Mouse (Mus musculus): Measurements from ENCODE around the gene Syt2. TPM values are rescaled to one million over a fixed set of nuclear protein-coding genes. Genes with fewer than 3 reads are reported as not detected.

Syt2 gene
- total RNA-seq, 2 experiments from 2014 or later: 0.10 TPM; not detected in 1

DNA sequence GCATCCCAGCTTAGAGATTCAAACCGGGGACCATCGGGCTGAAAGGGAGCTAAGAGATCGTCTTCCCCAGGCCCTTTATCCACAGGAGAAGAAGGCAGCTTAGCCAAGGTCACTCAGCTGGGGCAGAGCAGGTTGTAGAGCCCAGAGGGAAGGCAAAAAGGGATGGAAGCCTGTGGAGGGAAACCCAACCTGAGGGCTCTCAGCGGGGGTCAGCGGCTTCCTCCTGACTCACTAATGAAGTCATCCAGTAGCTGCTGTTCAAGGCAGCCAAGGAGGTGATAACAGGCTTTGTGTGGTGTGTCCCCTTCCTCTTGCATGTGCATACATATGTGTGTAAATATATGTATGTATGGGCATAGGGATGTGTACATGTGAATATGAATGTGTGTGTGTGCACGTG is 54.7 kb downstream of the Syt2 start:
- no peak for ATAC-seq (replicated peaks; ENCODE audit: poor library complexity)

DNA sequence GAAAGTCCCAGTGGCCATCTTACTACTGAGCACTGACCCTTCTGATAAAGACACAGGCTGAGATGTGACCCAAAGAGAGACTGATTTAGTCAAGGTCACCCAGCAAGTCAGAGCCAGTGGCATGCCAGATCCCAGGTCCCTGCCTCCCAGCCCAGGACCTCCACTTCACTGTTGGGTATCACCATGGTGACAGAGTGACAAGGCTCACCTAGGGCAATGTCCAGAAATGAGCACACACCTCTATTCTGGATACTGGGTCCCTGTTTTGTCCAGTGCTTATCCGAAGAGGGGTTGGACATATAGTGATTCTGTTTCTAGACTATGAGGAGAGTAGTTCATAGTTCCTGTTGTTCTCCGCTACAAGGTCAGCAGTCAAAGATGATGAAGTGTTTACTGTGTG is 56.8 kb downstream of the Syt2 start:
- ATAC-seq (replicated peaks; ENCODE audit: poor library complexity): no peak

DNA sequence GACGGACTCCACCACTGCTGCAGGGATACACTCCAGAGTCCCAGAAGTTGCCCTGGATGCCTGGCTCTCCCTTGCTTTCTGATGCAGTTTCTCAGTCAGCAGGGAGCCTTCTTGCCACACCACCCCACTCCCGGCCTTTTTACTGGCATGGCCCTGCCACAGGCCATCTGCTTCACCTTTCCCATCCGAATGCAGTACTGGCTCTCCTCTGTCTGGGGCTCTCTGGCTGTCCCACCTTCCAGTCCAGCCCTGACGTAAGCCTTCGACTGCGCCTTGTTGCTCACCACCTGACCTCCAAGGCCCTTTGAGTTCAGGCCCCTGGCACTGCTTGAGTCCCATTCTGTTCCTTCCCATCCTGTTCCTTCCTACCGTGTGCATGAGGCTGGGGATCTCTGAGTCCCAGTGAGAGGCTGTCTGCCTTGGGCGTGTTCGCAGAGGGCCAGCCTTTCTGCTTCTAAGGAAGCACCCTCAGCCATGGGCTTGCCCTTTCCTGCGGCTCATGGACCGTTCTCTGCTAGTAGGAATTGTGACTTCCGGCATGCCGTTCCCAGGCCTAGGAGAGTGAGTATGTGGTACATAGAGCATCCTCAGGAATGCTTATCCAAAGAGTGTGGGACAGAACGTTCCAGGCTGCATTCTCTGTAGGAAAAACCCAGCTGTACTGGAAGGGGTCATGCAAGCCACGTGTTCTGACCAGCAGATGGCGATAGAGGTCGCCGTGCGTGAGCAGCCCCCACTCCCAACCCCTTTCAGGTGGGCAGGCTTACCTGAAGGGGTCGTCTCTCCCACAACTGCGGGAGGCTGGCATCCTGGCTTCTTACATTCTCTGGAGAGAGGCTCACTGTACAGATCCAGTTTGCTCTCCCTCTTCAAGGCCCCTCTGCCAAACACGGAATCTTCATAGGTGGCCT is 58.2 kb downstream of the Syt2 start:
- ATAC-seq (replicated peaks; ENCODE audit: poor library complexity): peak; percentile 49; the same call in 1 of the 2 replicates

DNA sequence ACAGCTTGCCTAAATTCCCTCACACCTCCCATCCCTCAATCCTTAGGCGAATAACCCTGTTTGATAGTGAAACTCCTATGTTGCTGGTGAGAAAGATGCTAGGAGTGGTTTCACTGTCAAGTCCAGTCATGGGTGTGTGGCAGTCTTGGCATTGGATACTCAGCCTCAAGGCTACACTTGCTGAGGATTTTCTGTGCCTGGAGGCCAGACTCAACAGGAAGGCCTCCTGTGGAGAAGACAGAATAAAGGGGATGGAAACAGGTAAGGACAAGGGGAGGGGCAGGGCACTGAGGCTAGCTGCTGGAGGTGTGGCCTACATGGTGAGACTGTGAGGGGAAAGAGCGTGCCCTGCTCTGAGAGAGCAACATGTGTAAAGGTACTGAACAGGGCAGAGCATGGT is 60.1 kb downstream of the Syt2 start:
- ATAC-seq (replicated peaks; ENCODE audit: poor library complexity): no peak

DNA sequence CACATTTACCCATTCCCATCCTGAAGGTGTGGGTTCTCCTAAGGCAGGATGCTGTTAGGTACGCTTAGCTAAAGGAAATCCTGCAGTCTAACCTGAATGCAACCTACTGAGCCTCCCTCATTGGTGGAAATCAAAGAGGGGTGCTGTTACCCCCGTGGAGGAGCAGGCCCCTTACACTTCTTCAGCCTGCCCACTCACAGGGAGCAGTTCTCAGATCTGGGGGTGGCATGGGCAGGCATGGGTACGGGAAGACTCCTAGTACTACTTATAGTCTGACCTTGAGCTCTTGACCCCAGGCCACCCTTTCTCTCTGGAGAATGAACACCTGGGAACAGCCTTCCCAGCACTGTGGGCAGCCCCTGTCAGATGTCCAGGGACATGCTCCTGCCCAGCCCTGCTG is 61.0 kb downstream of the Syt2 start:
- ATAC-seq (replicated peaks; ENCODE audit: poor library complexity): no peak

DNA sequence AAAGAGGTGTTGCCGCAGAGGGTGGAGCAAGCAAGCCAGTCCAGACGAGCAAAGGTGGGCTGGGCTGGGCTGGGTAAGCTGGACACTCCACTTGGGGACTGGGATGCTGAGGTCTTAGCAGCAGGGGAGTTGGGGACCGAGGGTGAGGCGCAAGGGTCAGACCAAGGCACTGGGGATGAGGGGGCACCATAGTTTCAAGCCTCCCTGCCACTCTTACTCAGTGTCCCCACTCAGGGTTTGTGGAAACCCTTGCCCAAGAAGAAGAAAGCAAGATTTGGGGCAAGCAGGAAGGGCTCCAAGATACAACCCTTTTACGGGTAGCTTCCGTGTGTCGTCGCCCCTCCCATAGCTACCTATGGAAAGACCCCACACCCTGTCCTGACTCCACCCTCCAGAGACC is 61.8 kb downstream of the Syt2 start:
- no peak for ATAC-seq (replicated peaks; ENCODE audit: poor library complexity)

DNA sequence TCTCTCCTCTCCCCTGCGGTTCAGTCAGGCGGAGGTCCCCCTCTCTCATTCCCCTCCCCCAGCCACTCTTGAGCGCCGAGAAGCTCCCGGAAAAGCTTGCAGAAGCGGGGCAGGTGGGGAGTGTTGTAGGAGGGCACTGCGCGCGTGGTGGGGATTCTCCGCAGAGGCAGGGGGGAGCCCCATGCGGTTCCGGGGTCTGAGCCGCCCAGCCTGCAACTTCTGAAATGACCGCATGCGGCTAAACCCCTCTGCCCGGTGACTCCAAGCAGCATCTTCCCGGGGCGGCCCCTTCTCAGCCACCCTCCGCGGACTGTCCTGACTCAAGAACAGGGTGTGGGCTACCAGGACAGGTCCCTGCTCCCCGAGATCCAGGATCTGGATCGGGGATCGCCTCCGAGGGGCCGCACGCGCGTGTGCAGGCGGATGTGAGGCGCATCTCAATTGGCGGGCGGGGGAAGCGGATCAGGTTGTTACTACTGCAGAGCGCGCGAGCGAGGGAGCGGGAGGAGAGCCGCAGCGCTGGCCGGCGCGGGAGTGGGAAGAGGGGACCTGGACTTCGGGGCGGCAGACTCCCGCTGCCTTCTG is 62.4 kb downstream of the Syt2 start:
- peak; percentile 30; the same call in 1 of the 2 replicates for ATAC-seq (replicated peaks; ENCODE audit: poor library complexity)

DNA sequence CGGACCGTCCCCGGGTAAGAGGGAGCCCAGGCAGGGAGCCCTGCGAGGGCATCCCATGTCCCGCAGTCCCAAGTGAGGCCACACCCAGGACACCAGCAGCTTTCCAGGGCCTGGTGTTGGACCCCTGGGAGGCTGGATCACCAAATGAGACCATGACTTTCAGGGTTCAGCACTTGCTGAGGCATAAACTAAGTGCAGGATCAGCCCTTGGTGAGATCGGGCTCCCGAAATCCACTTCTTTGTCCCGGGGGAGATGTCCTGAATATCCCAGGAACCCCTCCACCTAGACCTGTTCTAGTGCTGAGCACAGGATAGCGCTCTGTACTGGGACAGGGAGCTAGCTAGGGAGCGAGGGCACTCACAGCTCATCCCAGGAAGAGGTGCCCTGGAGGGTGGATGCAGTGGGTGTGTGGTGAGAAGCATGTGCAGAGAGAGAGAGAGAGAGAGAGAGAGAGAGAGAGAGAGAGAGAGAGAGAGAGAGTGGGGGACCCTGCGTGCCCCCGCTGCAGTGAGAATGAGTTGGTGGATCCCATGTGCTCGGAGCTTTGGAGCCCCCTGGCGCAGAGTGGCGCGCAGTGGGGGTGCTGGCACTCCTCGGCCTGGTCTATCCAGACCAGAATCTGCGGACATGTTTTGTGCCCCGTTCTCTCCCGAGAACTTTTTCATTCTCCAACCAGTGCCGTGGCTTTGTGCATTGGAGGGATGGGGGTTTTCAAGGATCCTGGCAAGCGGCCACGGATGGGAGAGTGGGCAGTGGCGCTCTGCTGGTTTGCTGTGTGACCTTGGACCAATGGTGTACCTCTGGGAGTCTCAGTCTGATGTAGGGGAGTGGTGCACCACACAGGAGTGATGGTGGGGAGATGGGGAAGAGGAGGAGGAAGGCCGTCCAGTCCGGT is 63.2 kb downstream of the Syt2 start:
- ATAC-seq (replicated peaks; ENCODE audit: poor library complexity): no peak

DNA sequence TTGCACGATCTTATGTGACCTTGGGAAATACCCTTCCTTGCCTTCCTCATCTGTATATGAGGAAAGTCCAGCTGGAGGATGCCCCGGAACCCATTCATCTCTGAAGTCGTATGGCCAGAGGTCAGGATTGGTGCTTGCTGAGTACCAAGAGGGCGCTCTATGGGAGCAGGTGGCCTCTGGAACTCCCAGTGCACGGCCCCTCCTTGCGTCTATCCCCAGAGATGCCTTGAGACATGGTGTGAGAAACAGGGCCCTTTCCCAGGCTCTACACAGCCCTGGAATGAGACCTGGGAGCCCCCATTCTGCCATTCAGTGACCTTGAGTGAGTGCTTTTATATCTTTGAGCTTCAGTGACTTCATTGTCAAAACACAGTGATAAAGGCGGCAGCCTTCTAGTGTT is 64.6 kb downstream of the Syt2 start:
- no peak for ATAC-seq (replicated peaks; ENCODE audit: poor library complexity)

DNA sequence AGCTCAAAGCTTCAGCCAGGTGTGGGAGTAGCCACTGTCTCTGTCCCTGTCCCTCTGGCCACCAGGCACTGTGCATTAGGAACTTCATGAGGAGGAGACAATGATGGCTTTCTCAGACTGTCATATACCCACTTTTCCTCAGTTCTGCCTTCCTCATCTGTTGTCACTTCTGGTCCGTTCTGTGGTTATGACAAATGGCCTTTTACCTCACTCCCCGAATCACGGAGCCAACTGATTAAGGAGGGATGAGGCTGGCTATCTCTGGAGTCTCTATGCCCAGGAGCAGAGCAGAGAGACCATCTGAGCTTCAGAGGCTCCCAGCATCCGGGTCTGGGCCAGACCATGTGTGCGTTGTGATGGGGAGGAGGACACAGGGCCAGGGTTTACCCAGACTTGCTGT is 65.2 kb downstream of the Syt2 start:
- no peak for ATAC-seq (replicated peaks; ENCODE audit: poor library complexity)

DNA sequence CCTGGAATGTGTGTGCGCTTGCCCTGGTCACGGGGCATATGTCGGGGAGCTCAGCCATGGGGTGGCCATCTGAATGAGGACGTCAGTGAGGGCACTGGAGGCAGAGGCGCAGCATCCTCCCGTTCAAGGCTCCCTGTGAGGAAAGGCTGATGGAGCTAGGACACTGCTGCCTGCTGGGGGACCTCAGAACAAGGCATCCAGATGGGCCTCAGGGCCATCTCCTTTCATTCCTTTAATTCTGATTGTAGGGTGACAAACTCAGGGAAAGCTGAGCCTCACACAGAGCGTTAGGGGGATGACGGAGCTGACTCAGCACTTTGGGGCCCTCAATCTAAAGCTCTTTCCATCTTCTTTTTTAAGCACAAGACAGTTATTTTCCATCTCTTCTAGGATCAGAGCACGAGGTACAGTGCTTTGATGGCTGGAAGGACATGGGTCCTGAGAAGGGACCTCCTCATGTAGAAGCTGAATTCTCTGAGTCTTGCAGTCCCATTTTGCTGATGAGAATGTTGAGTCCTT is 66.4 kb downstream of the Syt2 start:
- no peak for ATAC-seq (replicated peaks; ENCODE audit: poor library complexity)

DNA sequence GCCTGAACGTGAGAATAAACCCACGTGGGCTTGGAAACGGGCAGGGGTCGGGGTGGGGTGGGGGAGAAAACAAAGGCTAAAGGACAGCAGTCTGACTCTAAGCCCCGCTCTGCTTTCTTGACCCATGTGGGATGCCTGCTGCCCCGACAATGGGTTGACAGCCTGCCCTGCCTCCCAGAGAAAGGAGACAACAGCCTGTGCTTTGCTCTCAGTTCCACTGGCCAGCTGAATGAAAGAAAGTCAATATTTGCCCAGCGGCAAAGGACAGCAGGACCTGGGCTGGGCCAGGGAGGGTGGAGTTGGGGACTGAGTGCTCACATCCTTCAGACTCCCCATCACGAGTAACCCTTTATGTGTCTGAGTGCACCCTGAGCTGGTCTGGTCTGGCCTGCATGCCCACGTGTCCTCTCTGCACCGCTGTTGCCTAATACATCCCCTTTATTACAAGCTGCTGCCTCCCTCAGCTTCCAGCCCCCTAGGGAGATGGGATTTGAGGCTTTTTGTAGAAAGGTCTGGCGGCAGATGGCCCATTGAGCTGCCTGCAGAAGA is 67.0 kb downstream of the Syt2 start:
- peak; percentile 28; the same call in 1 of the 2 replicates for ATAC-seq (replicated peaks; ENCODE audit: poor library complexity)

DNA sequence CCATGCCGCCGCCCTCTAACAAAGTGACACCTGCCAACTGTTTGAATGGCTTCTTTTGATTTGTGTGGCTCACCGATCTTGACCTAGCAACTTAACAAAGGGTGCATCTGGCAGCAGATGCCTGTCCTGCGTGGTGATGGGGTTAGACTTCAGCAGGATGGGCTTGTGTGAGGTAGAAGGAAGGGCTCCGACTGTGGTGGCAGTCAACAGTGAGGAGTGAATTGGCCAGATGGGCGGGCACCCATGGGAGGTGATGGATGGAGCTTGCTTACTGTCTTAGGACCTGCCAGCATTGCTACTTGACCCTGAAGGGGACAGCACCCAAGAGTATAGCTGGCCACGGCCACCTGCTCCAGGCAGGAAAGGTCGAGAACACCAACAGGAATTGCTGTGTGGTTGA is 67.7 kb downstream of the Syt2 start:
- no peak for ATAC-seq (replicated peaks; ENCODE audit: poor library complexity)

DNA sequence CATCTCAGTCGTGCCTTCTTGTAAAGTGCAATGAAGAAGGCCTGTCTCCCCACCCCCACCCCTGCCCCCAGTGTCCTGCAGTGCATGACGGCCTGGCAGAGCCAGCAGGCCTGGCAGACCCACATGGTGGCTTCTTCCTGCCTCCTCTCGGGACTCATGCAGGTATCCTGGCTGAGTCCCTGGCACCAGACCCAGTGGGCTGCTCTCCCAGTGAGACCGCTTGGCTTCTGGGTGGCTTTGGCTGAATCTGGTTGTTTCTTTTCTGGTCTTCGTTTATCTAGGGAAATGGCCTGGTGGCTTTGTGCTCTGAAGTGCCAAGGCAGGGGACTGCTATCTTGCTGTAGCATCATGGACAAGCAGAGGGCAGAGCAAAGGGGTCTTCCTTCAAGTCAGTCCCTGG is 68.6 kb downstream of the Syt2 start:
- no peak for ATAC-seq (replicated peaks; ENCODE audit: poor library complexity)

DNA sequence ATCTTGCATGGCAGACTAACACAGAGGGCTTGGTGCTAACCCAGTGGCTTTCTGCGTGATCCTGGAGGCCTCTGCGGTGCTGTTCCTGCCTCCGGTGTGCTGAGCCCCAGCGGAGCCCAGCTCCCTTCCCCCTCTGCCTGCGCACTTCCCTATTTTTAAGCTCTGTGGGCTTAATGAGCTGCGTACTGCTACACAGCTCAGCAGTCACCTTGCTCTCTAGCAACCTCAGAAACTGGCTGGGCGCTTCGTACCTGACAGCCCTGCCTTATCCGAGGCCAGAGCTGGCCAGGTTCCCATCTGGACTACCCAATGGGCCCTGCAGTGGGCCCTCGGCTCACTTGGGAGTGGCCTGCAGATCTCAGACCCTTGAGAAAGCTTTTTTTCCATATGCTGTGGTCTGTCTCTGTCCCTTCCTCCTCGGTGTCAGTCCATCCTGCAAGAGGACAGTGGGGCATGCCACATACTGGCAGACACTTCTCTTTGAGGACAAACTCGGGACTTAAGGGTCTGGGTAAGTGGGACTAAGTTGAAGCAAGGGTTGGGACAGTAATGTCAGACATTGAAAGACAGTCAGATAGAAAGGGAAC is 73.3 kb downstream of the Syt2 start:
- peak; percentile 90 for ATAC-seq (replicated peaks; ENCODE audit: poor library complexity)

DNA sequence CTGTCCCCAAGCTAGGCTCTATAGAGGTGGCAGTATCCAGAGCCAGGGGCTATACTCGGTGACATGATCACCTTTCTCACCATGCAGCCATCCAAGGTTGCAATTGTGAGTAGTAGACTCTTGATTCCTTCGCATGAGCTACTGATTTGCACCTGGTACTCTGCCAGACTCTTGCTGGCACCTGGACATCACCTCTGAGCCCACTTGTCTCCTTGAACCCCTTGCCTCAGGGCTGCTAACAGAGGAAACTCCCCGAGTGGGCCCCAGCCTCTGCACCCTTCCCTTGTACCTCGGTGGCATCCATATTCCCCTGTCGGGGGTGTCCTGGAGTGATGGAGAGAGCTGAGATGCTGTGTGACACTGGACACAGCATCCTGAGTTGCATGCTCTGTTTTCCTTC is 75.0 kb downstream of the Syt2 start:
- no peak for ATAC-seq (replicated peaks; ENCODE audit: poor library complexity)

DNA sequence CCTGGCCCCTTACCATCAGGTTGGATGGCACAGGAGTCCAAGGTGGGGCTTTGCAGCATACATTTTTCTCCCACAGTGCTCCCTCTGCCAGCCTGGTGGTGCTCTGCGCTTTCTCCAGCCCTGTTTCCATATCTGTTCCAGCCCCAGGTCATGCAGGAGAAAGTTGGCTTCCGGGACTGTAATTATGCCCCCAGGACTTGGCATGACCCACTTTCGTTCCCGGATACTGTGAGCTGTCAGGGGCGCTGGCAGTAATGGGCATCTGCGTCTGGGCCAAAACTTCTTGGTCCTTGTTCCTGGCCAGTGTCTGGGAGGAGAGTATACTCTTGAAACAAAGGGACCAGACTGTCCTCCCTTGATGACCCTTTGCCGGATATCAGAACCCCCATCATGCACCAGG is 76.4 kb downstream of the Syt2 start:
- ATAC-seq (replicated peaks; ENCODE audit: poor library complexity): no peak

DNA sequence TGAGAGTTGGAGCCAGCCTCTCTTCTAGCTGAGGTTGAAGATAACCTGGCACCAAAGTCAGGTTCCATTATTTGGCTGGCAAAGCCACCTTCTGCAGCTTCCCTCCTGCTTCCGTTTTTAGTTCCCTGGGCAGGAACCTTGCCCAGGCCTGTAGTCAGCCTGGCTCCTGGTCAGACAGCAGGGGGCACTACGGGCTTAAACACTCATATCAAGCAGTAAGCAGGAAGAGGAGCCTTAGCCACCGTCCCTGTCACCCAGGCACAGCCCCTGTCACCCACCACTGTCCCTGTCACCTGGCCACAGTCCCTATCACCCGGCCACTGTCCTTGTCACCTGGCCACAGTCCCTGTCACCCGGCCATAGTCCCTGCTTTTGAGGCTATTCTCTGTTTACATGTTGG is 78.8 kb downstream of the Syt2 start:
- ATAC-seq (replicated peaks; ENCODE audit: poor library complexity): peak; percentile 91

DNA sequence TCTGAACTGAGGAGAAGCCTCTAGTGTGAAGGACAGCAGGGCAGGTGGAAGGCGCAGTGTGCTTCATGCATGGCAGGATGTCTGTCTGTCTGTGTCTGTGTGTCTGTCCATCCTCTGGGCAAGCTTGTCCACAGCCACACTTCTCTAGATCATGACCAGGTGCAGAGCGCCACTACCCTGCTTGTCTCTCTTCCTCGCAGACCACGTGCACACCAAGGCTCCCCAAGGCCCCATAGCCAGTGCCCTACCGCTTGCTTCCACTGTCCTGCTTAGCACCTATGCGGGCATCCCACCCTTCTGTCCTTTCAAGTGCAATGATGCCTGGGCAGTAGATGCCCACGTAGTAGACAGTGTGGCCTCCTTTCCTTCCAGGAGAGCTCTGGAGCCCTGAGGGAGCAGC is 80.0 kb downstream of the Syt2 start:
- no peak for ATAC-seq (replicated peaks; ENCODE audit: poor library complexity)

DNA sequence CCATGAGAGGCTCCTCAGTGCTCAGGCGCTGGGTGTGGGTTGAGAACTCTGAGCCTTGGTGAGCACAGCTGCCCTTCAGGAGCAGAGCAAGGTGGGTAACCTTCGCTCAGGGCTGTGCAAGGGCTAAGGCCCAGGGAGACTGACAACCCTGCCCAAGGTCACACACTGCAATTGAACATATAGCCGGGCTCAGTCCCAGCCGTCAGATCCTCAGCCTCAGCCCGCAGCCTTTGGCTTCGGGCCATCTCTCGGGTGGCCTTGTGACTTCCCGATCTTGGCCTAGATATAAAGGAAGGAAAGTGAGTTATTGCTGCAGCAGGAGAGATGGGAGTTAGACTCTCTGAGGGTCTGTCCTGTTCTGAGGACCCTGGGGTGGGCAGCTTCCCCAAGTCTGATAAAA is 80.8 kb downstream of the Syt2 start:
- no peak; the same call in 1 of the 2 replicates for ATAC-seq (replicated peaks; ENCODE audit: poor library complexity)

DNA sequence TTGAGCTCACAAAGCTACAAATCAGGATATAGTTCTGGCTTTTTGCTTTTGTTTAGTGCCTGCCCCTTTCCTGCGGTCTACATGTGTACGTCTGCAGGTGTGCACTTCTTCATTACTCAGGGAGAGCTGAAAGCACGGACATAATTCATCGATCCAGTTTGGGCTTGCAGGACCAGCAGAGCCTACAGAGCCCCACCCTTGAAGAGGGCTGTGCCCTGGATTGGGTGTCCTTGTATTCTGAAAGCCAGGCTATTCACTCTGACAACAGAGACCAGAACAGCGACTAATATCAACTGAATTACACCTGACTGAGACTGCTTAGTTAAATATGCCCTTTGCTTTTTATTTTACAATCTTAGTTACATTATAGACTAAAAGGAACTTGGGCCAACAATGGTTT is 87.2 kb downstream of the Syt2 start:
- ATAC-seq (replicated peaks; ENCODE audit: poor library complexity): no peak
